Mouse (Mus musculus): ENCODE data around the gene Mapk6. TPM values are rescaled to one million over a fixed set of nuclear protein-coding genes. Genes with fewer than 3 reads are reported as not detected.

Gene Mapk6
- polyA plus RNA-seq, 1 experiment from 2014 or later = 28.0 TPM

DNA sequence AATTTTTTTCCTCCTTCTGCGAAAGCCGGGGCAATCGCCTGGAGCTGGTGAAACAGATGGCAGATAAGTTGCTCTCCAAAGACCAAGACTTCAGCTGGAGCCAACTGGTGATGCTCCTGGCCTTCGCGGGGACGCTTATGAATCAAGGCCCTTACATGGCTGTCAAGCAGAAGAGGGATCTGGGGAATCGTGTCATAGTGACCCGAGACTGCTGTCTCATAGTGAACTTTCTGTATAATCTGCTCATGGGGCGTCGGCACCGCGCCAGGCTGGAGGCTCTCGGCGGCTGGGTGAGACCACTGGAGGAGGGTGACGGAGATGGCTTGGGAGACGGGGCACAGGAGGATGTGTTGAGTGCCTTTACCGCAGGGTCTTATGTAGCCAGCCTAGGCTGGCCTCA lies 61.7 kb downstream of the Mapk6 start:
- Histone ChIP-seq H3K4me2 (replicated peaks; ENCODE audit: low read depth, low read length) (no peak overlapping the region), H3K4me1 (ENCODE audit: insufficient read depth, low read depth, low read length) (no peaks in the 10 kb centered on the region), H3K36me3 (ENCODE audit: insufficient read depth, low read length) (0 out of 2 replicates have a peak, but pooled peaks cover 3% of the 10 kb centered on the region), H3K27me3 (replicated peaks; ENCODE audit: insufficient read depth, low read length) (no peaks in the 10 kb centered on the region), H3K9me3 (ENCODE audit: low read length) (no peaks in the 10 kb centered on the region), H3K4me3 (ENCODE audit: low read depth, low read length) (no peak overlapping the region), H3K27ac (ENCODE audit: low read length) (no peak overlapping the region), H3K9ac (replicated peaks; ENCODE audit: low read depth) (no peak overlapping the region)
- TF ChIP-seq CTCF (IDR thresholded peaks at IDR 0.05) = no peak
- no peak for TF ChIP-seq EP300 (IDR thresholded peaks at IDR 0.05)
- no peak for DNase-seq (ENCODE audit: low spot score)
- ATAC-seq = no peak
- WGBS = 90% methylated on average over 17 of the region's 17 CpGs

DNA sequence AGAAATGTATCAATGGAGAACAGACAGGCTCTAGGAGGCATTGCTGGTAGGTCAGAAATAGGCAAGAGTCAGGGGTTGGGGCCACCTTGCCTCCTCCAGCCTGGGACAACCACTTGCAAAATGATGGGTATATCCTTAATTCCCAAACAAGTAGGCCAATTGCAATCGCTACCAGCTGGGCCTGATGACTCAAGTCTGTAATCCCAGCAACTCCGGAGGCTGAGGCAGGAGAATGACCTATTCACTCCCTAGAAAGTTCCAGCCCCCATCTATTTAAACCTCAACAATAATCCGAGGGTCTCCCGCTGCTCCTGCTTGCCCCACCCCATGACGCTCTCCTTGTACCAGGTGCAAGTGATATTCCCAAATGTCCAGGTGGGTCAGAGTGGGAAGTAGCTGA lies 62.3 kb downstream of the Mapk6 start, which contains the start of gene Bcl2l10:
Gene Bcl2l10 (plus strand): TSS at position 301 of the 400 bp plus-strand sequence.
- Histone ChIP-seq H3K4me2 (replicated peaks; ENCODE audit: low read depth, low read length) (no peak within 1 kb of the TSS), H3K27ac (ENCODE audit: low read length) (no peak within 1 kb of the TSS), H3K9me3 (ENCODE audit: low read length) (no peaks in the 10 kb centered on the region), H3K27me3 (replicated peaks; ENCODE audit: insufficient read depth, low read length) (no peaks in the 10 kb centered on the region), H3K9ac (replicated peaks; ENCODE audit: low read depth) (no peak within 1 kb of the TSS), H3K4me3 (ENCODE audit: low read depth, low read length) (no peak within 1 kb of the TSS), H3K4me1 (ENCODE audit: insufficient read depth, low read depth, low read length) (no peaks in the 10 kb centered on the region), H3K36me3 (ENCODE audit: insufficient read depth, low read length) (0 out of 2 replicates have a peak, but pooled peaks cover 3% of the 10 kb centered on the region)
- 88% methylated on average over 5 of the region's 5 CpGs for WGBS
- no peak for DNase-seq (ENCODE audit: low spot score)
- TF ChIP-seq CTCF (IDR thresholded peaks at IDR 0.05) (no peak), EP300 (IDR thresholded peaks at IDR 0.05) (no peak)
- no peak for ATAC-seq

DNA sequence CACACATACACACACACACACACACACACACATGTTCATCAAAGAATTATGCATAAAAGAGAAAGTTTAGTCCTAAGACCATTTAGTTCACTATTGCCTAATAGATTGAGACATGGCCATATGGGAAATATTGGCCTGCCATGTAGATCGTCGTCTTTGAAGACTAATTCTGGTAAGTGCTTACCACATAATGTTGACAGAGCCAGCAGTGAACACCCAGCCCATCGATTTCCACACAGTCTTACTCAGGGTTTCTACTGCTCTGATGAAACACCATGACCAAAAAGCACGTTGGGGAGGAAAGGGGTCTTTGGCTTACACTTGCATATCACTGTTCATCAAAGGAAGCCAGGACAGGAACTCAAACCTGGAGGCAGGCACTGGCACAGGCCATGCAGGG lies 67.4 kb downstream of the Mapk6 start:
- Histone ChIP-seq H3K4me3 (ENCODE audit: low read depth, low read length) (no peak overlapping the region), H3K9ac (replicated peaks; ENCODE audit: low read depth) (no peak overlapping the region), H3K36me3 (ENCODE audit: insufficient read depth, low read length) (peaks cover 4% of the 10 kb centered on the region; the same call in 1 of the 2 replicates), H3K9me3 (ENCODE audit: low read length) (no peaks in the 10 kb centered on the region), H3K27ac (ENCODE audit: low read length) (no peak overlapping the region), H3K27me3 (replicated peaks; ENCODE audit: insufficient read depth, low read length) (no peaks in the 10 kb centered on the region), H3K4me1 (ENCODE audit: insufficient read depth, low read depth, low read length) (no peaks in the 10 kb centered on the region), H3K4me2 (replicated peaks; ENCODE audit: low read depth, low read length) (no peak overlapping the region)
- ATAC-seq (peak; percentile 88), DNase-seq (ENCODE audit: low spot score) (peak; percentile 79)
- 55% methylated on average over 4 of the region's 4 CpGs for WGBS
- TF ChIP-seq EP300 (IDR thresholded peaks at IDR 0.05) (peak; percentile 74), CTCF (IDR thresholded peaks at IDR 0.05) (no peak)

DNA sequence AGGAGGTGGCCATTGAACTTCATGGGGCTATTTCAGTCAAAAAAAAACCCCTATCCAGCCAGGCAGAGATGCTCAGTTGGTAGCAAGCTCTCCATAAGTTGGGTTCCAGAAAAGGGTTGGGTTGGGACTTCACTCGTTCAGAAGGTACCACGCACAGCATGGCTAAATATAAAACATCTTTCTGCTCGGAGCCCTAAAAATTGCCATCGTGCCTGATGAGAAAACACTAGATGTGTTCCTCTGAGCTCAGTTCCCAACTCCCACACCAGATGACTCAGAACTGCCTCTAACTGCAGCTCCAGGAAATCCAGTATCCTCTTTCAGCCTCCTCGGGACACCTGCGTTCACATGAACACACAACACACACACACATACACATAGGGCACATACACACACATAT lies 71.8 kb downstream of the Mapk6 start:
- DNase-seq (ENCODE audit: low spot score) = no peak
- no peak overlapping the region for H3K4me2 ChIP-seq (replicated peaks; ENCODE audit: low read depth, low read length)
- no peak for ATAC-seq
- H3K36me3 ChIP-seq (ENCODE audit: insufficient read depth, low read length) = peaks cover 4% of the 10 kb centered on the region; the same call in 1 of the 2 replicates
- no peaks in the 10 kb centered on the region for H3K27me3 ChIP-seq (replicated peaks; ENCODE audit: insufficient read depth, low read length)
- no peaks in the 10 kb centered on the region for H3K4me1 ChIP-seq (ENCODE audit: insufficient read depth, low read depth, low read length)
- no peak overlapping the region for H3K27ac ChIP-seq (ENCODE audit: low read length)
- WGBS = 93% methylated on average over 6 of the region's 6 CpGs
- TF ChIP-seq CTCF (IDR thresholded peaks at IDR 0.05) (no peak), EP300 (IDR thresholded peaks at IDR 0.05) (no peak)
- H3K9ac ChIP-seq (replicated peaks; ENCODE audit: low read depth) = no peak overlapping the region
- no peaks in the 10 kb centered on the region for H3K9me3 ChIP-seq (ENCODE audit: low read length)
- H3K4me3 ChIP-seq (ENCODE audit: low read depth, low read length) = no peak overlapping the region

DNA sequence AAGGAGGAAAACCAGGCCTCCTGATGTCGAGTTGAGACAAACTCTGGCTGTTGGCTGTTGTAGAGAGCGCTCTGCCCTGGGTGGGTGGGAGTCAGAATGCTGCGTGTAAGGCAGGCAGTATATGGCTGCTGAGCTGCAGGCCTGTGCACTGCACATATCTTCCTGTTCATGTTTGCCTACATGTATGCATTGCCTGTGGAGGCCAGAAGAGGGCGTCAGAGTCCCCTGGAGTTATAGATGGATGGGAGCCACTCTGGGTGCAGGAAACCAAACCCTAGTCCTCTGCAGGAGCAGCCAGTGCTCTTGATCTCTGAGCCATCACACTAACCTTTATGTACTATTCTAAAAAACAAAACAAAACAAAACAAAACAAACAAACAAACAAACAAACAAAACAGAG lies 75.4 kb downstream of the Mapk6 start:
- H3K36me3 ChIP-seq (ENCODE audit: insufficient read depth, low read length) = peaks cover 5% of the 10 kb centered on the region; the same call in 1 of the 2 replicates
- H3K27me3 ChIP-seq (replicated peaks; ENCODE audit: insufficient read depth, low read length) = no peaks in the 10 kb centered on the region
- DNase-seq (ENCODE audit: low spot score) (no peak), ATAC-seq (no peak)
- no peak overlapping the region for H3K4me2 ChIP-seq (replicated peaks; ENCODE audit: low read depth, low read length)
- WGBS = 69% methylated on average over 4 of the region's 4 CpGs
- no peak overlapping the region for H3K9ac ChIP-seq (replicated peaks; ENCODE audit: low read depth)
- no peak overlapping the region for H3K27ac ChIP-seq (ENCODE audit: low read length)
- no peak overlapping the region for H3K4me3 ChIP-seq (ENCODE audit: low read depth, low read length)
- H3K4me1 ChIP-seq (ENCODE audit: insufficient read depth, low read depth, low read length) = no peaks in the 10 kb centered on the region
- TF ChIP-seq EP300 (IDR thresholded peaks at IDR 0.05) (no peak), CTCF (IDR thresholded peaks at IDR 0.05) (peak; percentile 27)
- H3K9me3 ChIP-seq (ENCODE audit: low read length) = no peaks in the 10 kb centered on the region

DNA sequence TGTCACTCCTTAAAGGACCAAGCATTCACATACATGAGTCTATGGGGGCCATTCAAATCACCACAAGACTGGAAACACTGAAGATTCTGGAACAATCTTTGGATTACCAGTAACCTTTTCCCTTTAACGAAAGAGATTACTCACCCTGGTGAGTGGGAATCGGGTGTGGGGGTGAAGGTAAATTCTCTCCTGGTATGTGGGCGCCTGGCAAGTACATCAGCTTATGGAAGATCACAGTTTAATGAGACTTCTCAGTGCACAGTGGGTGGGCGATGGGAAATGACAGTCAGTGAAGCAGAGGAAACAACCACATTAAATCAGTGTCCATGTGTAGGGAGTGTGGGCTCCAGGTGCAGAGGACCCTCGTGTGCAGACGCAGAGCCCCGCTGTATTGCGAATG lies 79.0 kb downstream of the Mapk6 start:
- ATAC-seq (no peak), DNase-seq (ENCODE audit: low spot score) (no peak)
- Histone ChIP-seq H3K27ac (ENCODE audit: low read length) (no peak overlapping the region), H3K9me3 (ENCODE audit: low read length) (no peaks in the 10 kb centered on the region), H3K9ac (replicated peaks; ENCODE audit: low read depth) (no peak overlapping the region), H3K27me3 (replicated peaks; ENCODE audit: insufficient read depth, low read length) (no peaks in the 10 kb centered on the region), H3K4me3 (ENCODE audit: low read depth, low read length) (no peak overlapping the region), H3K4me1 (ENCODE audit: insufficient read depth, low read depth, low read length) (no peaks in the 10 kb centered on the region), H3K36me3 (ENCODE audit: insufficient read depth, low read length) (peaks cover 4% of the 10 kb centered on the region; the same call in 1 of the 2 replicates), H3K4me2 (replicated peaks; ENCODE audit: low read depth, low read length) (no peak overlapping the region)
- 90% methylated on average over 8 of the region's 8 CpGs for WGBS
- no peak for TF ChIP-seq CTCF (IDR thresholded peaks at IDR 0.05)
- no peak for TF ChIP-seq EP300 (IDR thresholded peaks at IDR 0.05)

DNA sequence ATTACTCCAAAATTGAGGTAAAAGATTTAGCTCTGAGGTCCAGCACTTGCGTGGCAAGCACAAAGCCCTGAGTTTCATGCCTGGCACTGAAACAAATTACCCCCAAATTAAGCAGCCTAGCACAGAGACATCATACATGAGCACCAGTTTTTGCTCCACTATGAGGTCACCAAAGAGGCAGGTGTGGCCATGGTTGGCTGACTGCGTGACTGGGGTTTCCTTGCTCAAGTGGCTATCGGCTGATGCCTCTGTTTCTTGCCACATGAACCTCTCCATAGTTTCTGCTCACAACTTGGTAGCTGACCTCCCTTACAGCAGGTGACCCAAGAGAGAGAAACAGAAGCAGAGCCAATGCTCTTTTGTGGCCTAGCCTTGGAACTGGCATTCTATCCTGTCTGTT lies 81.8 kb downstream of the Mapk6 start:
- Histone ChIP-seq H3K4me1 (ENCODE audit: insufficient read depth, low read depth, low read length) (no peaks in the 10 kb centered on the region), H3K4me3 (ENCODE audit: low read depth, low read length) (no peak overlapping the region), H3K36me3 (ENCODE audit: insufficient read depth, low read length) (peaks cover 4% of the 10 kb centered on the region; the same call in 1 of the 2 replicates), H3K27ac (ENCODE audit: low read length) (no peak overlapping the region), H3K27me3 (replicated peaks; ENCODE audit: insufficient read depth, low read length) (no peaks in the 10 kb centered on the region), H3K9ac (replicated peaks; ENCODE audit: low read depth) (no peak overlapping the region), H3K4me2 (replicated peaks; ENCODE audit: low read depth, low read length) (no peak overlapping the region), H3K9me3 (ENCODE audit: low read length) (no peaks in the 10 kb centered on the region)
- DNase-seq (ENCODE audit: low spot score) (no peak), ATAC-seq (no peak)
- 92% methylated on average over 3 of the region's 3 CpGs for WGBS
- no peak for TF ChIP-seq CTCF (IDR thresholded peaks at IDR 0.05)
- TF ChIP-seq EP300 (IDR thresholded peaks at IDR 0.05) = no peak
